Mouse (Mus musculus) testis, adult 2 months (tissue): ENCODE data around the gene Syn3.

Experiments used
- CTCF ChIP-seq: fragments of 200-500 bp; IDR thresholded peaks from 2 replicates; pipeline ENCODE4 v1.5.1; 2012; ENCODE audit warnings: low read depth, mild to moderate bottlenecking, inconsistent platforms, low read length, moderate library complexity; ENCODE audit not compliant: control insufficient read depth, insufficient read depth, insufficient replicate concordance
- POLR2A ChIP-seq: fragments of 200-500 bp; IDR thresholded peaks from 2 replicates; pipeline ENCODE4 v1.6.1; 2012; ENCODE audit warnings: low read depth, mild to moderate bottlenecking, inconsistent platforms, low read length, moderate library complexity; ENCODE audit not compliant: control insufficient read depth

GRCm38 (mm10) chr10:86010636-86011035, 488.1 kb downstream of the Syn3 start:
- TF ChIP-seq CTCF (no peak), POLR2A (no peak)
